Mouse (Mus musculus) cortical plate, adult 2 months (tissue): ENCODE data around the gene Fam178b.

Source experiments
- CTCF ChIP-seq: fragments of 200-500 bp; IDR thresholded peaks from 2 replicates; pipeline ENCODE4 v1.5.1; 2011; ENCODE audit warnings: mild to moderate bottlenecking, control low read depth, low read length; ENCODE audit not compliant: insufficient read depth; ENCODE audit errors: extremely low read depth
- POLR2A ChIP-seq: fragments of 200-500 bp; IDR thresholded peaks from 2 replicates; pipeline ENCODE4 v1.6.1; 2011; ENCODE audit warnings: mild to moderate bottlenecking, low read length, control low read depth; ENCODE audit not compliant: insufficient read depth; ENCODE audit errors: extremely low read depth

- TF ChIP-seq CTCF (no peak), POLR2A (no peak)
Measured at GRCm38 (mm10) chr1:36625442-36625841, 57.5 kb downstream of the Fam178b start.
